Mouse (Mus musculus): ENCODE measurements around the gene Stk17b. TPM values are rescaled to one million over a fixed set of nuclear protein-coding genes. Genes with fewer than 3 reads are reported as not detected.

The Stk17b gene
- polyA plus RNA-seq, 1 experiment from 2014 or later = 10.0 TPM

- Histone ChIP-seq H3K4me3 (ENCODE audit: low read depth, low read length) (no peak overlapping the region), H3K4me2 (ENCODE audit: low read depth, severe bottlenecking) (no peak overlapping the region), H3K27me3 (ENCODE audit: control insufficient read depth, insufficient read depth, low read length) (no peaks in the 10 kb centered on the region), H3K9ac (ENCODE audit: low read length) (no peak overlapping the region), H3K27ac (replicated peaks; ENCODE audit: low read depth, low read length) (no peak overlapping the region), H3K9me3 (ENCODE audit: control insufficient read depth, low read length) (no peaks in the 10 kb centered on the region), H3K36me3 (ENCODE audit: control insufficient read depth, insufficient read depth, low read length) (no peaks in the 10 kb centered on the region), H3K4me1 (ENCODE audit: control insufficient read depth, insufficient read depth, low read length) (0 out of 2 replicates have a peak, but pooled peaks cover 1% of the 10 kb centered on the region)
- DNase-seq (ENCODE audit: low spot score) (no peak), ATAC-seq (ENCODE audit: insufficient number of reproducible peaks, low FRiP score, low TSS enrichment, low read depth) (no peak)
- 53% methylated on average over 3 of the region's 3 CpGs for whole genome bisulfite sequencing
Measured at GRCm38 (mm10) chr1:53818072-53818862, 33.2 kb upstream of the Stk17b start.

- WGBS = 79% methylated on average over 2 of the region's 2 CpGs
- no peak for ATAC-seq (ENCODE audit: insufficient number of reproducible peaks, low FRiP score, low TSS enrichment, low read depth)
- no peak overlapping the region for H3K4me2 ChIP-seq (ENCODE audit: low read depth, severe bottlenecking)
- DNase-seq (ENCODE audit: low spot score) = no peak
- no peak overlapping the region for H3K9ac ChIP-seq (ENCODE audit: low read length)
- no peak overlapping the region for H3K4me3 ChIP-seq (ENCODE audit: low read depth, low read length)
- no peaks in the 10 kb centered on the region for H3K4me1 ChIP-seq (ENCODE audit: control insufficient read depth, insufficient read depth, low read length)
- H3K9me3 ChIP-seq (ENCODE audit: control insufficient read depth, low read length) = no peaks in the 10 kb centered on the region
- no peaks in the 10 kb centered on the region for H3K27me3 ChIP-seq (ENCODE audit: control insufficient read depth, insufficient read depth, low read length)
- no peak overlapping the region for H3K27ac ChIP-seq (replicated peaks; ENCODE audit: low read depth, low read length)
- H3K36me3 ChIP-seq (ENCODE audit: control insufficient read depth, insufficient read depth, low read length) = no peaks in the 10 kb centered on the region
Measured at GRCm38 (mm10) chr1:53816353-53816752, 31.3 kb upstream of the Stk17b start.

GRCm38 (mm10) chr1:53814077-53814705 is 29.2 kb upstream of the Stk17b start:
- 79% methylated on average over 2 of the region's 2 CpGs for WGBS
- Histone ChIP-seq H3K4me3 (ENCODE audit: low read depth, low read length) (no peak overlapping the region), H3K27me3 (ENCODE audit: control insufficient read depth, insufficient read depth, low read length) (no peaks in the 10 kb centered on the region), H3K27ac (replicated peaks; ENCODE audit: low read depth, low read length) (no peak overlapping the region), H3K9me3 (ENCODE audit: control insufficient read depth, low read length) (no peaks in the 10 kb centered on the region), H3K4me1 (ENCODE audit: control insufficient read depth, insufficient read depth, low read length) (no peaks in the 10 kb centered on the region), H3K4me2 (ENCODE audit: low read depth, severe bottlenecking) (no peak overlapping the region), H3K36me3 (ENCODE audit: control insufficient read depth, insufficient read depth, low read length) (no peaks in the 10 kb centered on the region), H3K9ac (ENCODE audit: low read length) (no peak overlapping the region)
- no peak for DNase-seq (ENCODE audit: low spot score)
- ATAC-seq (ENCODE audit: insufficient number of reproducible peaks, low FRiP score, low TSS enrichment, low read depth) = no peak

- Histone ChIP-seq H3K27me3 (ENCODE audit: control insufficient read depth, insufficient read depth, low read length) (no peaks in the 10 kb centered on the region), H3K4me1 (ENCODE audit: control insufficient read depth, insufficient read depth, low read length) (no peaks in the 10 kb centered on the region), H3K4me3 (ENCODE audit: low read depth, low read length) (no peak overlapping the region), H3K36me3 (ENCODE audit: control insufficient read depth, insufficient read depth, low read length) (no peaks in the 10 kb centered on the region), H3K4me2 (ENCODE audit: low read depth, severe bottlenecking) (no peak overlapping the region), H3K9ac (ENCODE audit: low read length) (no peak overlapping the region), H3K27ac (replicated peaks; ENCODE audit: low read depth, low read length) (no peak overlapping the region), H3K9me3 (ENCODE audit: control insufficient read depth, low read length) (no peaks in the 10 kb centered on the region)
- DNase-seq (ENCODE audit: low spot score) (no peak), ATAC-seq (ENCODE audit: insufficient number of reproducible peaks, low FRiP score, low TSS enrichment, low read depth) (no peak)
- WGBS = 88% methylated on average over 4 of the region's 4 CpGs
Measured at GRCm38 (mm10) chr1:53811919-53812318, 26.9 kb upstream of the Stk17b start.

- H3K4me3 ChIP-seq (ENCODE audit: low read depth, low read length) = no peak overlapping the region
- no peaks in the 10 kb centered on the region for H3K4me1 ChIP-seq (ENCODE audit: control insufficient read depth, insufficient read depth, low read length)
- ATAC-seq (ENCODE audit: insufficient number of reproducible peaks, low FRiP score, low TSS enrichment, low read depth) = no peak
- no peak overlapping the region for H3K4me2 ChIP-seq (ENCODE audit: low read depth, severe bottlenecking)
- H3K27ac ChIP-seq (replicated peaks; ENCODE audit: low read depth, low read length) = no peak overlapping the region
- no peak overlapping the region for H3K9ac ChIP-seq (ENCODE audit: low read length)
- 80% methylated on average over 2 of the region's 2 CpGs for WGBS
- no peak for DNase-seq (ENCODE audit: low spot score)
- H3K36me3 ChIP-seq (ENCODE audit: control insufficient read depth, insufficient read depth, low read length) = no peaks in the 10 kb centered on the region
- no peaks in the 10 kb centered on the region for H3K9me3 ChIP-seq (ENCODE audit: control insufficient read depth, low read length)
- H3K27me3 ChIP-seq (ENCODE audit: control insufficient read depth, insufficient read depth, low read length) = no peaks in the 10 kb centered on the region
Measured at GRCm38 (mm10) chr1:53808229-53808628, 23.2 kb upstream of the Stk17b start.

- DNase-seq (ENCODE audit: low spot score) (no peak), ATAC-seq (ENCODE audit: insufficient number of reproducible peaks, low FRiP score, low TSS enrichment, low read depth) (no peak)
- Histone ChIP-seq H3K27ac (replicated peaks; ENCODE audit: low read depth, low read length) (no peak overlapping the region), H3K4me1 (ENCODE audit: control insufficient read depth, insufficient read depth, low read length) (no peaks in the 10 kb centered on the region), H3K4me2 (ENCODE audit: low read depth, severe bottlenecking) (no peak overlapping the region), H3K36me3 (ENCODE audit: control insufficient read depth, insufficient read depth, low read length) (no peaks in the 10 kb centered on the region), H3K4me3 (ENCODE audit: low read depth, low read length) (no peak overlapping the region), H3K9me3 (ENCODE audit: control insufficient read depth, low read length) (no peaks in the 10 kb centered on the region), H3K27me3 (ENCODE audit: control insufficient read depth, insufficient read depth, low read length) (no peaks in the 10 kb centered on the region), H3K9ac (ENCODE audit: low read length) (no peak overlapping the region)
- 72% methylated on average over 3 of the region's 3 CpGs for WGBS
Measured at GRCm38 (mm10) chr1:53797811-53798210, 12.8 kb upstream of the Stk17b start.

- no peaks in the 10 kb centered on the region for H3K36me3 ChIP-seq (ENCODE audit: control insufficient read depth, insufficient read depth, low read length)
- DNase-seq (ENCODE audit: low spot score) (no peak), ATAC-seq (ENCODE audit: insufficient number of reproducible peaks, low FRiP score, low TSS enrichment, low read depth) (no peak)
- H3K27ac ChIP-seq (replicated peaks; ENCODE audit: low read depth, low read length) = no peak overlapping the region
- H3K4me3 ChIP-seq (ENCODE audit: low read depth, low read length) = no peak overlapping the region
- H3K27me3 ChIP-seq (ENCODE audit: control insufficient read depth, insufficient read depth, low read length) = no peaks in the 10 kb centered on the region
- no peaks in the 10 kb centered on the region for H3K4me1 ChIP-seq (ENCODE audit: control insufficient read depth, insufficient read depth, low read length)
- no peak overlapping the region for H3K4me2 ChIP-seq (ENCODE audit: low read depth, severe bottlenecking)
- no peak overlapping the region for H3K9ac ChIP-seq (ENCODE audit: low read length)
- 82% methylated on average over 5 of the region's 5 CpGs for WGBS
- no peaks in the 10 kb centered on the region for H3K9me3 ChIP-seq (ENCODE audit: control insufficient read depth, low read length)
Measured at GRCm38 (mm10) chr1:53797074-53797473, 12.1 kb upstream of the Stk17b start.

GRCm38 (mm10) chr1:53796271-53796670 is 11.2 kb upstream of the Stk17b start:
- H3K9me3 ChIP-seq (ENCODE audit: control insufficient read depth, low read length) = no peaks in the 10 kb centered on the region
- H3K4me3 ChIP-seq (ENCODE audit: low read depth, low read length) = no peak overlapping the region
- H3K27me3 ChIP-seq (ENCODE audit: control insufficient read depth, insufficient read depth, low read length) = no peaks in the 10 kb centered on the region
- H3K4me1 ChIP-seq (ENCODE audit: control insufficient read depth, insufficient read depth, low read length) = no peaks in the 10 kb centered on the region
- WGBS = 90% methylated on average over 6 of the region's 6 CpGs
- no peaks in the 10 kb centered on the region for H3K36me3 ChIP-seq (ENCODE audit: control insufficient read depth, insufficient read depth, low read length)
- H3K4me2 ChIP-seq (ENCODE audit: low read depth, severe bottlenecking) = no peak overlapping the region
- H3K9ac ChIP-seq (ENCODE audit: low read length) = no peak overlapping the region
- DNase-seq (ENCODE audit: low spot score) = no peak
- no peak overlapping the region for H3K27ac ChIP-seq (replicated peaks; ENCODE audit: low read depth, low read length)
- ATAC-seq (ENCODE audit: insufficient number of reproducible peaks, low FRiP score, low TSS enrichment, low read depth) = no peak

Measured in limb, embryonic 11.5 days (tissue).